Mouse (Mus musculus): Measurements from ENCODE around the gene Astn2.

DNA sequence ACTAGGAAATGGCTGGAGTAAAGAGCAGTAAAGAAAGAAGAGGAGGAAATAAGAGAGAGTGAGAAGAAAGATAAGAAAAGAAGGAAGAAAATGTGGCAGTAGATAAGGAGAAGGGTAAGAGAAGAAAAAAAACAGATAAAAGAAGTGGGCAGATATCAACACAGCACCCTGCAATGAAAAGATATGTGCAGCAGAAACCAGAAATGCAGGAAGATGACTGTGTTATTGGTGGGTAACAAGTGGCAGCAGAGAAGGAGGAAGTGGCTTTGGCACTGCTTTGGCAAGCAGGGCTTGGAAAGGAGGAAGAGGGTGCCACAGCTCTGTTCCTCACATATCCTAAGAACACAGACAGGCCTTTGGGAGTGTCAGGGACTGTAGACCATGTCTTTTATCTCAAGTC, 347.2 kb downstream of the Astn2 start:
- TF ChIP-seq CTCF (conservative IDR thresholded peaks at IDR 0.05; ENCODE audit: low read length) (no peak), POU5F1 (IDR thresholded peaks at IDR 0.05; ENCODE audit: borderline replicate concordance, low read length) (no peak), NANOG (IDR thresholded peaks at IDR 0.05; ENCODE audit: borderline replicate concordance, low read length) (no peak)

All from E14TG2a.4 (cell line).